30 mouse cellular contexts compared by ENCODE assay signal in genomic region chr7:98316568-98316967, GRCm38 (mm10). TPM values are rescaled to one million over a fixed set of nuclear protein-coding genes. Genes with fewer than 3 reads are reported as not detected.
DNase-seq lines count a peak whose midpoint lies in the region; ATAC-seq lines count a peak whose summit lies in the region.
"Had no signal": no experiment of that assay in that cellular context is flagged by ENCODE, and none has a peak within 500 bp of the region (broad histone marks: within the 10 kb centered on the region; RNA-seq: fewer than 3 reads in every experiment).

No protein-coding gene starts in this region.

- no peaks in the 10 kb centered on the region for H3K27me3 ChIP-seq in heart, embryonic 12.5 days (replicated peaks)
- H3K27me3 ChIP-seq: CH12.LX; embryonic facial prominence, embryonic 13.5 days; kidney, embryonic 15.5 days; limb, embryonic 15.5 days; Patski had no signal

- H3K36me3 ChIP-seq in heart, embryonic 12.5 days, result no peaks in the 10 kb centered on the region
- H3K36me3 ChIP-seq: embryonic facial prominence, embryonic 13.5 days; G1E; hindbrain, embryonic 10.5 days; kidney, embryonic 15.5 days; limb, embryonic 15.5 days had no signal

- H3K4me2 ChIP-seq in heart, embryonic 12.5 days, result no peak overlapping the region
- H3K4me2 ChIP-seq: embryonic facial prominence, embryonic 13.5 days; forebrain, embryonic 13.5 days; kidney, embryonic 15.5 days; limb, embryonic 15.5 days; lung, embryonic 14.5 days; midbrain, embryonic 11.5 days had no signal

- no peak overlapping the region for H3K27ac ChIP-seq in heart, embryonic 12.5 days (ENCODE audit: poor library complexity, severe bottlenecking)
- H3K27ac ChIP-seq: embryonic facial prominence, embryonic 13.5 days; forebrain, embryonic 13.5 days; gastrocnemius, adult 2 months; hindbrain, embryonic 10.5 days; hindbrain, postnatal 0 days; kidney, embryonic 15.5 days; left cerebral cortex, adult 2 months; limb, embryonic 15.5 days had no signal

- no peaks in the 10 kb centered on the region for H3K4me1 ChIP-seq in heart, embryonic 12.5 days (replicated peaks)
- H3K4me1 ChIP-seq: embryonic facial prominence, embryonic 13.5 days; forebrain, embryonic 13.5 days; hindbrain, embryonic 10.5 days; kidney, embryonic 15.5 days had no signal

- H3K9me3 ChIP-seq in heart, embryonic 12.5 days (replicated peaks), result no peaks in the 10 kb centered on the region
- H3K9me3 ChIP-seq: embryonic facial prominence, embryonic 13.5 days; forebrain, embryonic 13.5 days; G1E; hindbrain, embryonic 10.5 days; kidney, embryonic 15.5 days; limb, embryonic 15.5 days had no signal

- no peak overlapping the region for H3K9ac ChIP-seq in heart, embryonic 12.5 days
- H3K9ac ChIP-seq: embryonic facial prominence, embryonic 13.5 days; forebrain, embryonic 13.5 days; kidney, embryonic 15.5 days; limb, embryonic 15.5 days; lung, embryonic 14.5 days had no signal

- intact Hi-C loops in left cerebral cortex, postnatal 4 days (cut with DNase I), result no loop called here

- peak; percentile 74 for DNase-seq in heart, adult 11 months
- DNase-seq in lung, postnatal 25 days (ENCODE audit: low spot score), result peak; percentile 51
- DNase-seq in lung, postnatal 4 days, result no peak
- DNase-seq in adipocyte (ENCODE audit: low spot score), result peak; percentile 83
- DNase-seq in fibroblast of lung, adult 2 months (ENCODE audit: low read depth), result peak; percentile 55
- DNase-seq in left cerebral cortex, postnatal 4 days, result no peak
- no peak for DNase-seq in right cerebral cortex, postnatal 4 days
- DNase-seq: cerebellum, adult 2 months; cerebellum, postnatal 25 days; embryo, embryonic 11 days; gastrocnemius, adult 2 months; kidney, postnatal 4 days; lung, embryonic 14.5 days; thymus, adult 2 months; thymus, postnatal 4 days had no signal

- WGBS in heart, embryonic 12.5 days, result 58% methylated on average over 2 of the region's 2 CpGs

- ATAC-seq in heart, embryonic 12.5 days (ENCODE audit: insufficient number of reproducible peaks, low FRiP score), result no peak
- ATAC-seq: forebrain, embryonic 13.5 days; hindbrain, postnatal 0 days; intestine, postnatal 0 days; Patski had no signal

- H3K4me3 ChIP-seq in heart, embryonic 12.5 days, result no peak overlapping the region
- H3K4me3 ChIP-seq: embryonic facial prominence, embryonic 13.5 days; erythroblast, embryonic 14.5 days; forebrain, embryonic 13.5 days; gastrocnemius, adult 2 months; hindbrain, embryonic 10.5 days; kidney, embryonic 15.5 days; left cerebral cortex, adult 2 months; limb, embryonic 15.5 days had no signal

RNA-seq across cellular contexts. Expression of gene Acer3, which starts 4.4 kb away (rescaled TPM):
- polyA plus RNA-seq in heart, embryonic 12.5 days (2016; fragmentation: Nextera tagmentation; extraction: Ambion mirVana), result 22.9 and 23.2 TPM in 2 replicates
- 10 to 100 TPM; 10.1 to 10.6 TPM for total RNA-seq in left cerebral cortex, postnatal 4 days (2021)

RNA-seq across cellular contexts. Expression of gene Tsku, which starts 44.6 kb away (rescaled TPM):
- 6.3 and 7.0 TPM in 2 replicates for polyA plus RNA-seq in heart, embryonic 12.5 days (2016; fragmentation: Nextera tagmentation; extraction: Ambion mirVana)
- total RNA-seq in left cerebral cortex, postnatal 4 days (2021), result 10 to 100 TPM; 11.5 TPM
- total RNA-seq: G1E; megakaryocyte progenitor cell, adult 5-6 weeks had no signal
- polyA plus RNA-seq: erythroblast, embryonic 14.5 days; G1E had no signal

Comparison
In these comparisons a context has a peak if more than half of its experiments do, and no peak if none do; other contexts are left out.
1. DNase-seq: peak in heart, adult 11 months (single experiment), lung, postnatal 25 days (single experiment), adipocyte (single experiment) and fibroblast of lung, adult 2 months (single experiment); none in lung, postnatal 4 days (0 of 2), left cerebral cortex, postnatal 4 days (single experiment) and right cerebral cortex, postnatal 4 days (single experiment).